Mouse (Mus musculus) liver, postnatal 0 days (tissue): Measurements from ENCODE around the gene H2-M10.3.

Experiments
- CTCF ChIP-seq: sonication (generic); IDR thresholded peaks from 2 replicates; pipeline ENCODE4 v1.5.1; 2016; ENCODE audit warnings: antibody characterized with exemption, low read depth
- EP300 ChIP-seq: IDR thresholded peaks from 2 replicates; pipeline ENCODE4 v1.6.1; 2016; ENCODE audit warnings: antibody characterized with exemption, low read depth, mild to moderate bottlenecking

GRCm38 (mm10) chr17:36355763-36356162 is 12.5 kb downstream of the H2-M10.3 start:
- no peak for TF ChIP-seq CTCF
- TF ChIP-seq EP300, result no peak
